Mouse (Mus musculus): Measurements from ENCODE around the gene Ret.
A peak's percentile ranks its signal among the peaks of the same experiment; 100 is the strongest.

Gene Ret

DNA sequence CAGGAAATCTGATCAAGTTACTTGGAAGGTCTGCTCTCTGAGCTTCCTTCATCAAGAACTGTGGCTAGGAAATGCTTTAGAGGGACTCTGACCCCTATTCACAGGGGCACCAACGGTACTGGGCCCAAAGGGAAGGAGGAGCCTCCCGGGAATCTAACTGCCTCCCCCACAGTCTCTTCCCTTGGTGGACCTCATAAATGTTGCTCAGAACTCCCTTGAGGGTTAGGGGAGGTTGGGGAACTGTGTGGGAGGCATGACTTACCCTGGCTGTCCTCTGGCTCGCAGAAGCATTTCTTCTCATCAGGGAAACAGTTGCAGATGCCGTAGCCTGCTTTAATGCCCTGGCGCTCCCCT is 23.6 kb downstream of the Ret start:
- DNase-seq (ENCODE audit: extremely low spot score, low read depth, low spot score), result no peak

DNA sequence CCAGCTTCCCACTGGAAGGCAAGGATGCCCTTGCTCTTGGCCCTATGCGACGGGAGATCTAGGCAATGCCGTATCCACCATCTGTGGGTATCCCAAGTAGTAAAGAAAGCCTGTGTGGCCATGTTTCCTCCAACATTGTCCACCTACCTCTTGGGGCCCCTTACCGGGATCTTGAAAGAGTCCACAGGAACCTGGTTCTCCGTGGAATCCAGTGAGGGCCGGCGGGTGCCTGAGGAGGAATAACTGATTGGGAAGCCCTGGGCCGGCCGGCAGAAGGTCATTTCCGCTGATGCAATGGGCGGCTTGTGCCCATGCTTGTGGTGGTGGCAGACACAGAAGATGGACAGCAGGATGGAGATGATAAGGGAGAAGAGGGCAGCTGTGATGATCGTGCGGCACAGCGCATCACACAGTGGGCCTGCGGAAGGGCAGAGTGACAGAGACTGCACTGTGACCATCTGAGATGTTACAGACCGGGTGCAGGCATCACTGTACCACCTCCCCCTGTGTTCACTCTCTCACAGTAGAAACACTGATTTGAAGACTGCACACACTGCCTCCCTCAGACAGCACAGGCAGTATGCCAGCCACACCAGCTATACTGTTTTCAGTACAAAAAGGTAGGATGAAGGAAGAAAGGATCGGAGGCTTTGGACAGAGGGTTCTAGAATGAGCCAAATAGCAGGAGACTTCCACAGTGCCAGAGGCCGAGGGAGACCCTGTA is 24.1 kb downstream of the Ret start:
- no peak for DNase-seq (ENCODE audit: extremely low spot score, low read depth, low spot score)

DNA sequence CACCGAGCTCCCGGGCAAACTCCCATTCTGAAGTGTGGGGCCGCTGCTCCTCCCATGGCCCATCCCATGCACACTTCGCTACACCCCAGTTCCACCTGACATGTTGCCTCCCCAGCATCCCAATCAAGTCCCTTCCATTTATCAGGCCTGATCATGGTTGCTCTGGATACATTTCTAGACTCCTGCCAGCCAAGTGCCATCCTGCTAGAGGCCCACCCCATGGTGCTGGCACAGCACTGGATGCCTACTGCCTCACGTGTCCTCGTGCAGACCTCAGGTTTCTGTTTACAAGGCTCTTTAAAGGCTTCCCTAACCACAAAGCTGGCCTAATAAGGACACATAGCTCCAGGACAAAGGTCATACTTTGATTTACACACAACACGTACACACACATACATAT is 26.1 kb downstream of the Ret start:
- DNase-seq (ENCODE audit: extremely low spot score, low read depth, low spot score), result no peak

DNA sequence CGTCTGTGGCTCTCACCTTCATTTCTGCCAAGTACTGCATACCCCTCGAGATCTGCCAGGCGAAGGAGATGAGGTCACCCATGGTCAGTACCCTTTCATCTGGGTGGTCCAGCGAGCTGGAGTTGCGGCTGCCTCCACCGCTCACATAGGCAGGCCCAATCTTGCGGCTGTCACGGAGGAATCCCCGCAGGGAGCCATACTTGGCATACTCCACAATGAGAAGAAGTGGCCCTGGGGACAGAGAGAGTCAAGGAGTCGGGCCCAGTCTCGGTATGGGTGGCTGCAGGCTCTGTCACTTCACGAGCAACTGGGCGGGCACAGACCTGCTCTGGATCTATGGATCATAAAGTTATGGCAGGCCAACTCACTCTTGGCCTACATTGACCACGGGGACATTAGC is 29.4 kb downstream of the Ret start:
- DNase-seq (ENCODE audit: extremely low spot score, low read depth, low spot score), result no peak

DNA sequence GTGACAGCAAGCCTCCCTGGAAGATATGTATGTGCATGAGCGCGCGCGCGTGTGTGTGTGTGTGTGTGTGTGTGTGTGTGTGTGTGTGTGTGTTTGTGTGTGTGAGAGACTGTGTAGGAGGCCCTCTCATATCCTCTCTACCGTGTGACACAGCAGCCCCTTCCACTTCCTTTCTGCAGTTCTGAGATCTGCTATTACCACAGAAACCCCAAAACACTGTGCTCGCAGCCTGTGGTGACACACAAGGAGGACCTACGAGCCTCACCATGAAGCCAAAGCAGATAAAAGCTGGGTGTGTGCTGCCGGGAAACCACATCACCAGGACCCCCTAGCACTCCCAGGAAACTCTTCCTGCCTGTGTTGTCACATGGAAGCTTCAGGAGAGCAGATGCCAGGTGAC is 30.5 kb downstream of the Ret start:
- no peak for DNase-seq (ENCODE audit: extremely low spot score, low read depth, low spot score)

DNA sequence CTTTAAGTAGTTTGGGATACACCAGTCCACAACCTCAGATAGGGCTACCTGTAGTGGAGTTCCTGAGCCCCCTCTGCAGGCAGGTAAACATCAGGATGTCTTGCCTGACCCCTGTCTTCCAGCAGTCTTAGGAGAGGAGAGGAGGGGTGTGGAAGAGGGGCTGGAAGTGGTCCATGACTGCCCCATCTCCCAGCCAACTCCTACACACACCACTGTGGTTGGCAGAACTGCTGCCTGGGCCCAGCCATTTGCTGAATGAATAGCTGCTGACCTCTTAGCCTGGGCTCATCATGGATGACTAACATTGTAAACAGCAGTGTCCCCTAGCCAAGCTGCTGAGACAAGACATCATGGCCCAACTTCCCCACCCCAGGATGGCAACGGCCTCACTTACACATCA is 32.0 kb downstream of the Ret start:
- no peak for DNase-seq (ENCODE audit: extremely low spot score, low read depth, low spot score)

DNA sequence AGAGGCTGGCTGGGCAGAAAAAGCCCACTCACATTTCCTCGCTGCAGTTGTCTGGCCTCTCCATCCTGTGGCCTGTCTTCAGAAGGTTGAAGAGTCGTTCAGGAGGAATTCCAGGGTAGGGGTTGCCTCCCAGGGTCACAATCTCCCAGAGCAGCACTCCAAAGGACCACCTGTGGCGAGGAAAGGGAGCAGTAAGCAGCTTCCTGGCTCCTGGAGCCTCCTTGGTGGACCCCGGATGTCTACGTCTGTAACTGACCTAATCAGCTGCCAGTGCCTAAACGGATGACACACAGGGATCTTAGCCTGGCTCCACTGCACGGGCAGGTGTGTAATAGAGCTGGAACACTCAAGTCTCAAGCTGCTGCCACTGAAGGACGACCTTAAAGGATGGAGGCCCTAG is 32.8 kb downstream of the Ret start:
- no peak for DNase-seq (ENCODE audit: extremely low spot score, low read depth, low spot score)

DNA sequence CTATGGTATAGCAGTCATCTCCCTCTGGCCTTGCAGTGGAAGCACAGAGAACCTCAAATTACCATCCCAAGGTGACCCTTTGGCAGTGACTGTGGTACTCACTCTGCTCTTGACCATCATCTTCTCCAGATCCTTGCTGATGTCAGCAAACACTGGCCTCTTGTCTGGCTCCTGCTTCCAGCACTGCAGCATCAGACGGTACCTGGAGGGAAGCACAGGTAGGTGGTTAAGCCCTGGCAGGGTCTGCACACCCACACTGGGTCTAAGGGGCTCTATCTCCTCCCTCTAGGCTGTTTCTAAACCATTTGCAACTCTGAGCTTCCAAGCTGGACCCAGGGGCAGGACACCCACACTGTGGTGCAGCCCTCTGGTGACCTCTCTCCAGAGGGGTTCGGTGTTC is 34.4 kb downstream of the Ret start:
- DNase-seq (ENCODE audit: extremely low spot score, low read depth, low spot score), result no peak

DNA sequence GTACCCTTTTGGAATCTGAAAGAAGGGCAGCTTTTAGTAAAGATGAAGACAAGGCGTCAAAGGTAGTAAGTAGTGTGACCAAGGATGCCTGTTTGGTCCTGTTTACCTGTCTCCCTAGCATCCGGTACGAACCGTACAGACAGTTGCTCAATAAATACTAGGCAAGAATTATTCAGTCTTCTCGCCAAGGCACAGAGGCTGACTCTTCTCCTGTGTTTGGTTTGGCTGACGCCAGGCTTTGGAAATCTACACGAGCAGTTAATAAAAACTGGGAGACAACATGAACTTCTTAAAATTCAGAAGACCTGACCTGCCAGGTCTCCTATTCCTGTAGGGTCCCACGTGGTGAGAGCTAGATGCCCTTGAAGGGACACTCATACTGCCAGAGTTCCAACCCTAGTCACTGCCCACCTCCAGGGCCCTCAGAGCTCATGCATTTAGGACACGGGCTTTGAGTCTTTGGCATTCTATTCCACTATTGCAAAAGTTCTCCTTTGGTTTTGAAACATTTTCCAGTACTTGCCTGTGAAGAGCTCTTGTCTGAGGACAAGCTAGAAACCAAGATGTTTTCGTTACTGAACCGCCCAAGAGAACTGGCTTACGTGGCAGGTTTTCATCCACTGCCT is 34.9 kb downstream of the Ret start:
- DNase-seq (ENCODE audit: extremely low spot score, low read depth, low spot score), result no peak

DNA sequence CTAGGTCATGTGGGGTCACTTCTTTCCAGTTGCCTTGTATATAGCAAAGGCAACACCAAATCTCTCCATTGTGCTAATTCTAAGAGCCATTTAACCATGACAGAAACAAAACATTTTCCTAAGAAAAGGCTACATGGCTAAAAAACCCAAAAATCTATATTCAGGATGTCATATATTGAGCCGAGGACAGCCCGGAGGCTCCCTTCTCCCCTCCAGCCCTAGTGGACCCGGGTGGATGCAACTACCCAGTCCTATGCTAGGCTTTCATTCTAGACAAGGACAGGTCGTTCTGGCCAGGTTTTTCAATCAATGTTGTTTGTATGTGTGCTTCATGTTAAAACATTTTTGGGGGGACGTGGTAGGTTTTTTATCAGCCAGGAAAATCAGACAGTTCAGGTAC is 44.4 kb downstream of the Ret start:
- DNase-seq (ENCODE audit: extremely low spot score, low read depth, low spot score), result no peak

DNA sequence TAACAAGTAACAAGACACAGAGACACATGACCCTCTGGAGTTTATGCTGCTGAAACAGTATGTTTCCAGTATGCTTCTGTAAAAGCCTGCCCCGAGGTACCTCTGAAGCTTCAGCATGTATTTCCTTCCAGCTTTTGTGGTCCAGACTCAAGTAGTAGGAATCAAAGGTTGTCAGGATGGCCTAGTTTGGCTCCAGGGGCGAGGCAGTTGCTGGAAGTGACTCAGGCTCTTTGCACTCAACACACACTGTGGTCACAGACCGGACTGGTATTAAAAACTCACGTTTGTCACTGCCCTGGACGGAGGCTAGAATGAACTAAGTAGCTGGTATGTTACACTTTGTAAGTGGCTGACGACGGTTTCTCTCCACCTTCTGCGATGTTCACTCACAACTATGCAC is 46.5 kb downstream of the Ret start:
- no peak for DNase-seq (ENCODE audit: extremely low spot score, low read depth, low spot score)

DNA sequence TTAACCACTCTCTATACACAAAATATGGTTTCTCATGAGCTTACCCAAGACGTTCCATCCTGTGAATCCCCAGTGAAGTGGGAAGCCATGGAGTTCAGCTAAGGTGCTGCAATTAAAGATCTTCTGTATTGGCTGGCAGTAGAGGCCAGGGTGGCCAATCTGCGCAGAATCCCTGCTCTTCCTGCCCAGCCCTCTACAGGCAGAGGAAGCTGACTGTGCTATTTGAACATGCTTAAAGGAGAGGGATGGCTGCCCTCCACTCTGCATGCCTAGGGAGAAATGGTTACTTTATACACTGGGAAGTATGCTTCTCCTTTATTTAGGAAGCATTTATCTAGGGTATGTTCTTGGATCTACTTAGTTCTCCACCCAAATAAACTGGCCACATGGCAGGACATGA is 47.0 kb downstream of the Ret start:
- no peak for DNase-seq (ENCODE audit: extremely low spot score, low read depth, low spot score)

DNA sequence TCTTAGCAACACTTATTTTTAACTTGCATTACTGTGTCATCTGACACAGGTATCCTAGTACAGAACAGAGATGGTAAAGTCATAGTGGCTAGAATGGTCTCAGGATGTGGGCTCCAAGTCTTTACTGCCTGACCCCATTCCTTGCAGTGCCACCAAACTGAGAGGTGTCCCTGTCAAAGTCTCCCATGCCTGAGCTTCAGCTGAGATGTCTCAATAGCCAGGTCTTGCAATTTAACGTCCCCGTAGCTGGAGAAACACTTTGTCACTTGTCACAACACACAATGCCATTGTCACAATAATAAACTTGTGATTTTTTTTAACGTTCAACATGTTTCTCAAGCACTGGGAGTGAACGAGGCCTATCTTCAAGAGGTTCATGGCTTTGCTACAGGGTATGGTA is 47.4 kb downstream of the Ret start:
- no peak for DNase-seq (ENCODE audit: extremely low spot score, low read depth, low spot score)

DNA sequence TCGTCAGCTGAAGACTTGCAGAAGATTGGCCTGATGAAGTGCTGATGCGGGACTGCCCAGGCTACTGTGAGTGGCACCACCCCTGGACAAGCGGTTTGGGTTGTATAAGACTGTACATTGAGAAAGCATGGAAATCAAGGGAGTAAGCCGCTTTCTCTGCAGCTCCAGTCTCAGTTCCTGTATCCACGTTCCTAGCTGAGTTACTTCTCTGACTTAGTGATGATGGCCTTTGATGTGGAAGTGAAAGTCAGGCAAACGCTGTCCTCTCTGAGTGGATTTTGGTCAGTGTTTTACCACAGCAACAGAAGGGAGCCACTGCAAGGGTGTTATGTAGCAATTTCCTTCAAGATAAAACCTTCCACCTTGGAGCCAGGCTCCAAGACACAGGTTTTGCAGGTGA is 56.6 kb downstream of the Ret start:
- no peak for DNase-seq (ENCODE audit: extremely low spot score, low read depth, low spot score)

DNA sequence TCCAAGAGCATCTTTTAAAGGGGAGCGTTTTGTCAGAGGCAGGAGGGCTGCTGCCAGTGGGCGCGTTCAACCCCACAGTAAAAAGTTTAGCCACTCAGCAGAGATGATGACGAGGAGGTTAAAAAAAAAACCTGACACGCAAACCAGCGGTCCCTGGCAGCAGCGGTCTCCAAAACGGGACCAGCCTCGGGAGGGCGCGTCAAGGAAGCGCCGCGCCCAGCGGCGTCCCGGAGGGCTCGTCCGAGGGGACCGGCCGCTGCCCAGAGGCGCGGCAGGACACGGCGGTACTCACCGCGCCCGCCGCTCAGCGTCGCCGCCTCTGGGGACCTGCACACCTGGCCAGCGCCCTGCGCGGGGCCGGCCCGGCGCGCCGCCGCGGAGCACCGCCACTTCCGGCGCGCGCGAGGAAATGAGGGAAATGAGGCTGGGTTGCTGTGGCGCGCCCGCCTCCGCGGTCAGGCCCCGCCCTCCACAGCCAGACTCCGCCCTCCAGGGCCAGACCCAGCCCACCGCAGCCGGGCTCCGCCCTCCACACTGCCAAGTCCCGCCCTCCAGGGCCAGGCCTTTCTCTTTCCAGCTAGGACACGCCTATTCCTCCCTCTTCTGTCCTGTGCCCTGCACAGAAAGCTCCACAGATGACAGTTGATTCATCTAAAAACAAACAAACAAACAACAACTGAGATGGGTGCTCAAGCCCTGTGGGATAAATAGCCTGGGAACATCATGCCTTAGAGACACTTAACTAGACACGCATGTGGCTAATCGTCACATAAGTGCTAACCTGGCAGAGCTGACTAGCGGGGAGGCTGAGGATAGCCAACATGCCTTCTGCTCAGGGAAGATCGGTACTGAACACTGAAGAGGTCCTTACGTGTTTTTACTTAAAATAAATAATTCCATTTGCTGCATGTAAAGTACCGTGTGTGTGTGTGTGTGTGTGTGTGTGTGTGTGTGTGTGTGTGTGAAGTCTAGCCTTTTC is 58.5 kb downstream of the Ret start, which contains the start of gene Csgalnact2:
Gene Csgalnact2 (minus strand): TSS at position 410 of the 979 bp plus-strand sequence.
- peak; percentile 56 for DNase-seq (ENCODE audit: extremely low spot score, low read depth, low spot score)

DNA sequence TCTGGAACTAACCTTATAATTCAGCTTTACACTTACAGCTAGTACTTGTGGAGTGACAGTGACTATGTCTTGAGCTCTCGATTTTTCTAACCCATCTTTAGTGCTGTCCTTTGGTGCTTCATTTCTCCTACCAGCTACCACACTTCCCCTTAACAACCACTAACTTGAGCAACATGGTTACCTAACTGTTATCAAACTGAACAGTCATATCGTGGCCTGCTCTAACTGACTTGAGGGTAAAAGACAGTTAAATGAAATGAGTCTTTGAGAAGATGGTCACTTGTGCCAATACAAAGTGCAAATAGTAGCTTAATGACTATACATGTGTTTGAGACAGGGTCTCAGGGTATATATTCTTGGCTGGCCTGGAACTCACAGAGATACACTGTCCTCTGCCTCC is 60.4 kb downstream of the Ret start:
- no peak for DNase-seq (ENCODE audit: extremely low spot score, low read depth, low spot score)

DNA sequence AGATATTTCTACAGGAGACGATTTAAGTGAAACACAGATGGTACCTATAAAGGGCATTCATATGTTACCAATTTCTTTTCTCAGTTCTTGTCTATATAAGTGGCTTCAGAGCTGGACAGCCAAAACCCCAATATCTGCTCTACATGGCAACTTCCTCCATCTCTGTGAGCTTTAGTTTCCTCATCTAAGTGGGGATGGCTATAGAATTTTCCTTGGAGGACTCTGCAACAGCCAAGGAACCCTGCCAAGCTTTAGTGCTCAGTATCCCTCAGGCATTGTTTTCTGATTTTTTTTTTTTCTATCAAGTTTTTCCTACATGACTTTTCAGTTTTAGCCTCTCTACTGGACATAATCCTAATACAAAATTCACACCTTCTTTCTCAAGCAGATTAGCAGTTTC is 63.1 kb downstream of the Ret start:
- no peak for DNase-seq (ENCODE audit: extremely low spot score, low read depth, low spot score)

DNA sequence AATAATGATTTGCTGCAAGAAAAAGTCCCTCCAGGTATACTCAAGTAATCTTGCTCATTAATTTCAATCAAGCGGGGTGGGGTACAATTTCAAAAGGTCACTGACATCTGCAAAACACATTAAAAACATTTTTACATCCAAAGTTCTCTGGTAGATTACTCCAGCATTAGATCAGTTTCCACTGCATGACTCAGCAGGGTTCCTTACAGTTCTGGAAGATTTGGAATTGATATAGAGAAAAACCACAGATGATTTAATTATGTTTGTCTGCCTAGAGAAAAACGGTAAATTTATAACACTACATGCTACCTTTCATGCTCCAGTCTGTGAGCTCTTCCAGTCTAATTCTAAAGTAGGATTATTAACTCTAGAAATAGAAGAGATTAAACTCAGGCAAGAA is 67.5 kb downstream of the Ret start:
- DNase-seq (ENCODE audit: extremely low spot score, low read depth, low spot score), result no peak

DNA sequence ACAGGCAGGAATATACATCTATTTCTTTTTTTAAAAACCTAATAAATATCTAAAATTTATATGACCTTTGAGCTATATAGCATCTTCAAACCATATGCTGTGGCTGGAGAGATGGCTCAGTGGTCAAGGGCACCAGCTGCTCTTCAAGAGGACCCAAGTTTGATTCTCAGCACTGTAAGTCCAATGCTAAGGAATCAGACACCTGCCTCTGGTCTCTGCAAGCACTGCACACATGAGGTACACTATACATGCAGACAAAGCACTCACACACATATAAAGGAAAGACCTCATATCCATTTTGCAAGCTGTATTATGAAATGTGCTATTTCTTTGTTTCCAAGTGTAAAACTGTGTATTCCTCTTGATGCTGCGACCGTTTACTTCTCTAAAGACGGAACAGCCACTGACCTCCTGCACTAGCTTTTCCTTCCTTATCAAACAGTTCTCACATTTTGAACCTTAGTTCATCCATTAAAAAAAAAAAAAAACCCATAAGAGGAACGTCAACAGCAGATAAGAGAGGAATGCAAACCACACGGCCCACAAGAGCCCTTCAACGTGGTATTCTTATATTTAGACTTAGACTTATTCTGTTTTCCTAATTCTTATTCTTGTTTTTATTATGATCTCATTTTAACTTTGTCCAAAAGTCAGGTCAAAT is 69.6 kb downstream of the Ret start:
- no peak for DNase-seq (ENCODE audit: extremely low spot score, low read depth, low spot score)

DNA sequence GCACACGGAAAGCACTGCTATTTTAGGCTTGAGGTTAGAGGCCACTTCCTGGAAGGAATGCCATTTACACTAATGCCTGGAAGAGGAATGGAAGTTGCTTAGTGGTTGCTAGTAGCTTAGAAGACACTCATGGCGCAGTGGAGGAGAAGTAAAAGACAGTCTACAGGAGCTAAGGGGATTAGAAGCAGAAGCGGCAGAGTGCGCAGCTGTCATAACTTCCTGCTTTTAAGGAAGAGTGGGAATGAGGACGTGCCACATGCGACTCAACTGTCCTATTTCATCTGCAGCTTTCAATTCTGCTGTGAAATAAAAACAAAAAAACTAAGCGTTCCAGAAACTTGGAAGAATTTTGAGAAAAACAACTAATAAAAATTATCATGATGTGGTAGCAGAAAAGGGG is 70.3 kb downstream of the Ret start:
- DNase-seq (ENCODE audit: extremely low spot score, low read depth, low spot score), result no peak

DNA sequence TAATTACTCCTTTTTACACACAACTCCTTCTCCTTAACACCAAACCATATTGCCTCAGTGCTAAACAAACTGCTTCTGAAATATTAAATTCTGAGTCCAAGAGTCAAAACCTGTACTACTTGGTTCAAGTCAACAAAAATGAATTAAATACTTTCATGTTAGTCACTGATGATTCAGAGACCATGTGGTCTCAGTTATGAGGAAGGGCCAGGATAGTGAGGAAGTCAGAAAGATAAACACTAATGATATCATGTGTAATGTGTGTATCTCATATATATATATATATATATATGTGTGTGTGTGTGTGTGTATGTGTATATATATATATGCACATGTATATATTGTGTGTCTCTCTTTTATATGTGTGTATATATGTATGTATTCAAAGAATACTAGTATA is 70.9 kb downstream of the Ret start:
- DNase-seq (ENCODE audit: extremely low spot score, low read depth, low spot score), result no peak
